Mouse (Mus musculus) ZHBTc4 (cell line): Measurements from ENCODE around the gene Map4.

Source experiments
- DNase-seq: peaks from one replicate; pipeline ENCODE4 v3.0.0-alpha.2; 2011; ENCODE audit warnings: low read depth, low spot score

Gene Map4

DNA sequence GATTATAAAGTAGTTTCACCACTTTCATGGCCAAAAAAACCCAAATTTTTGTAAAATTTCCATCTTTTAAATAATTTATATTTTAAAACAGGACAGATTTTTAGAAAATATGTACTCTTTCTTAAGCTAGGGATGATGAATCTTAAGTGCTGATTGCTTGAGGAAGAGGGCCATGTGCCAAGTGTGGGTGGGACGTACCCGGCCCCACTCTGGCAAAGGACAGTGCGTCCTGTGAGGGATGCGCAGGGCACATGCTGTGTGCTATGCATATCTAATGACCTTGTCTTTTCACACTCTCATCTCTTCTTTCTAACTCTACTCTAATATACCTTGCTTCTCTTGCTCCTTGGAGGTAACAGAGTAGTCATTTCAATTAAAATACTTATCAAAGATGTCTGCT lies 66.2 kb downstream of the Map4 start:
- no peak for DNase-seq

DNA sequence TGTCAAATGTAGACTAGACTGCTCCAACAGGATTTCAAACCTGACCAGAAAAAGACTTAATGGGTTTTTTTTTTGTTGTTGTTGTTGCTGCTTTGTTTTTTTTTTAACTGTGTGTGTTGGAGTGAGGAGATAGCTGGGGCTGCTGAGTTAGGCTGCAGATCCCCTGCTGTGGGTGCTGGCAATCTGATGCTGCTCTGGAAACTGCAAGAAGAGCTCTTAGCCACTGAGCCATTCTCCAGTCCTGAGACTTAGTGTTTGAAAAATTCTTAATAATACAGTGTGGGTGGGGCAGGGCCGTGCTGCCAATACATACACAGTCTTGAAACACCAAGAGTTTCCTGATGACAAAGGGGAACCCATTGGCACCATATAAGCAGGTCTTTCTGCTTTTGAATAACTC lies 70.7 kb downstream of the Map4 start:
- DNase-seq, result no peak

- no peak for DNase-seq
Measured at GRCm38 (mm10) chr9:110002413-110002812, 71.2 kb downstream of the Map4 start.

DNA sequence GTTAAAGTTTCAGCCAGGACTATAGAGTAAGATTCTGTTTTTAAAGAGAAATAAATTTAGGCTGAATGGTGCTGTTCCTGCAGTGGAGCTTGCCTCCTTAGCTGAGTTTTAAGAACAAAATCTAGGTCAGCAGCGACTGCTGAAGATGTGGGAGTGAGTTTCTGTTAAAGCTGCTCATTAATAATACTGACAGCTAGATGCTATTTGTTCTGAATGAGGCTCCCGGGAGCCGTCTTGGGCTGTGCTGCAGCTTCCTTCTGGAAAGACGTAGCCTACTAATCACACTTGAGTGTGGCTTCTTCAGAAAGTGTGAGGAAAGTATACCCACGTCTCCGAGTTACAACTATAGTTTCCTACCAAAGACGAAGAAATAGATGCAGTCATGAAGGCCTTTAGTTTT lies 88.0 kb downstream of the Map4 start:
- DNase-seq, result no peak

DNA sequence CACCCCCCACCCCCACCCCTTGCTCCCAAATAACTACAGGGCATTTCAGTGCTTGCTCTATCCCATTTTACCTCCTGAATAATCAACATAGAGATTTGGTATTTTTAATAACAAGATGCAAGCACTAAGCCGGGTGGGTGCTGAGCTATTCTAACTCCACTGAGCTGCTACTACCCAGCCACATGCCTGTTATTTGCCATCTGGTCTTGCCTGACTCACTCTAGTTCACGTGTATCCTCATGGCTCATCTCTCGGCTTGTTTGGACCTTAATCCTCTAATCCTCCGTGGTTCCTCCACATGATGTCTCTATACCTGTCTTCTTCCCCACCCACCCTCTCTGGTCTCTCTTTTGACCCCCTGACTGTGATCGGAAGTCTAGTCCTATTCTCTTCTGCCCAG lies 89.1 kb downstream of the Map4 start:
- no peak for DNase-seq

DNA sequence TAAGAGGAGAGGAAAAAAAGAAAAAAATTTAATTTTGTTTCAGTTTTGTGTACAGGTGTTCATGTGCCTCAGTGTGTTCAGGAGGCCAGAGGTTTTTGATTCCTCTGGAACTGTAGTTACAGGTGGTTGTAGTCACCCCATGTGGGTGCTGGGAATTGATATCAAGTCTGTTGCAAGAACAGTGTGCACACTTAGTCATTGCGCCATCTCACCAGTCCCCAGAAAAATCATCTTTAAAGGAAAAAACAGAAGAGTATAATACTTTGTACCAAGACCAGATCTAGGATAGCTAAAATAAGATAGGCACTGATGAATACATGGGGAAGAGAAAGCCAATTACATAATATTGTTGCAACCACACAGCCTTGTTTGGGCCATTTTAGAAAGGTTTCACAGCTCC lies 90.2 kb downstream of the Map4 start:
- DNase-seq, result no peak

GRCm38 (mm10) chr9:110022151-110022550 lies 90.9 kb downstream of the Map4 start:
- DNase-seq, result no peak

DNA sequence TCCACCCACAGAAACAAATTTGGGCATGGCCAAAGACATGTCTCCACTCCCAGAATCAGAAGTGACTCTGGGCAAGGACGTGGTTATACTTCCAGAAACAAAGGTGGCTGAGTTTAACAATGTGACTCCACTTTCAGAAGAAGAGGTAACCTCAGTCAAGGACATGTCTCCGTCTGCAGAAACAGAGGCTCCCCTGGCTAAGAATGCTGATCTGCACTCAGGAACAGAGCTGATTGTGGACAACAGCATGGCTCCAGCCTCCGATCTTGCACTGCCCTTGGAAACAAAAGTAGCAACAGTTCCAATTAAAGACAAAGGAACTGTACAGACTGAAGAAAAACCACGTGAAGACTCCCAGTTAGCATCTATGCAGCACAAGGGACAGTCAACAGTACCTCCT lies 103.8 kb downstream of the Map4 start:
- DNase-seq, result peak; percentile 78

GRCm38 (mm10) chr9:110037895-110038294 lies 106.6 kb downstream of the Map4 start:
- no peak for DNase-seq

DNA sequence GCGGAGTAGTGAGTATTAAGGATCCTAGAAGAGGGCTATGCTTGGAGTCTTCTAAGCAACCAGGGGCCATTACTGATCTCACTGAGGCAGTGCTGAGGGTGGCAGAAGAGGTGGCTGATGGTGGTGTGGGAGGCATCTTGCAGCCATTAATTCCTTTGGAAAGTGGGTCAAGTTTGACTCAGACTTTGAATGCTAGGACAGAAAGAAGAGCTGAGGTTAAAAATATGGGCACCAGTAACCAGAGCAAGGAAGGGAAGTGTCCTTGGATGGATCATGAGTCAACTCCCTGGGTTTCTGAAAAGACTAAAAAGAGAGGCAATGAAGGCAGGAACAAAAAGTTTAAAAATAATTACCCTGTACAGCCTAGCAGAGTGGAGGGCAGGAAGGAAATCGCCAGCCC lies 107.2 kb downstream of the Map4 start:
- DNase-seq, result no peak

DNA sequence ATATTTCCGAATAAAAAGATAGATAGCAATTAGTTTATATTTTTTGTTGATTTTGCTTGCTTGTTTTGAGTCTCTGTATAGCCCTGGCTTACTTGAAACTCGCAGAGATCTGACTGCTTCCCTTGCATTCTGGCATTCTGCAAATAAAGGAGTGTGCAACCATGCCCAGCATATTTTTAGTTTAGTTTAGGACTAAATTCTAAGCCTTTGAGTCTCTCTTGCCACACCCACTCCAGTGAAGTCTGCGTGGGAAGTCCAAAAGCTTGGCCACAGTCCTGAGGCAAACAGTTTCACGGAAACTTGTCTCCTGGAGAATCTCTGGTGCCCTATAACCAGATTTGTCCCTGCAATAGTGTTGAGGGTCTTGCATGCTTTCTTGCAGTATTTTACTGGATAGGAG lies 113.1 kb downstream of the Map4 start:
- no peak for DNase-seq

DNA sequence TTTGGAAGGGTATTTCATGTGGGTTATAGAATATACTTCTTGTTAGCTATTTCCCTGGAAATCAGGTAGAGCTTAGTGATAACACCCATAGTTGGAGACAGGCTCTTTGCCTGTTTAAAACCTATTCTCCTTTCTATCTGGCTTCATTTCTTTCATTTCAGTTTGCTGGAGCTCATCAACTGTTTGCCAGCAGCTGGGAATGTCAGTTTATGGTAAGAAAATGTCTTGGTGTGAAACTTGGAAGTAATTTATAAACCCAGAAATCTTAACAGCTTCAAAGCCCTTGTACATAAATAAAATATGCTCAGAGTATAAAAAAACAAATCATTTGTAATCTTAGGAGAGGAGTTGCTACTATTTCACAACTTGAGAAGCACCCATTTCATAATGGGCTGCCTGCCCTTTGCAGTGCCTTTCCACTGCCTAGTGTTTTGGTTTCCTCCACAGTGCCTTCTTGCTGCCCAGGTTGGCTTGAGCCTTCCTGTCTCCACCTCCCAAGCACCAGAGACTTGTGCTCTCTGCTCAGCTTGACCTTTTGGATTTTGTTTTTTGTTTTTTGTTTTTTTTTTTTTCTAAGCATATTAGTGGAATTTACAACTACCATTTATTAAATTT lies 114.6 kb downstream of the Map4 start:
- DNase-seq, result no peak

DNA sequence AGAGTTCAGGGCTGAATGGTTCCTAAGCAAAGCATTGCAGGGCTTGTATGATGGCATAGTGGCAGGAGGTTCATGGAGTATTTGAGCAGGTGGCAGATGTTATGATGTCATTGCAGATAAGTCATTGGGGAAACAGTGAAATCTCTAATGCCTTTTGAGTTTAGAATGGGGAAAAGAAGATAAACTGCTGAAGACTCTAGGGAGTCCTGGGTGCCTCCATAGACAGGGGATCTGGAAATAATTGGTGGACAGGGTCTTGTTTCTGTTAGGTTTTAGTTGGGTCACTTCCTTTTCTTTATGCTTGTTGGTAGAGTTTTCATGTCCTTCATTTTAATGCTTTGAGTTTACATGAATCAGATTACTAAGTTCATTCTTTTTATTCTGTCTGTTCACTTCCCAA lies 116.0 kb downstream of the Map4 start:
- no peak for DNase-seq

DNA sequence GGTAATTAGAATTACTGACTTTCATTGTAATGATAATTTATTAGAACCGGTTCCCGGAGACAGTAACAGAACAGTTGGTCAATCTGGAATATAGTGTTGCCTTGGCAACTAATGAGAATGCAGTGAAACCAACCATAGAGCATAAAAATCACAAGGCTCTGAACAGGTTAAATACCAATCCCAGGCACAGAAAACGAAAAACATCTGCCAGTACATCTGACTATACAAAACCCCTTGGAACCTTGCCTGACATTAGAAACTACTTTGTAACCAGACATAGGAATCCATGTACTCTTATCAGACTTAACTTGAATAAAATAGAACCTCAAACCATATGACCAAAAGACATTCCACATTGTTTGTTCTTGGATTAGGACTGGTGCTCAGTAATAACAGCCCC lies 116.6 kb downstream of the Map4 start:
- no peak for DNase-seq

DNA sequence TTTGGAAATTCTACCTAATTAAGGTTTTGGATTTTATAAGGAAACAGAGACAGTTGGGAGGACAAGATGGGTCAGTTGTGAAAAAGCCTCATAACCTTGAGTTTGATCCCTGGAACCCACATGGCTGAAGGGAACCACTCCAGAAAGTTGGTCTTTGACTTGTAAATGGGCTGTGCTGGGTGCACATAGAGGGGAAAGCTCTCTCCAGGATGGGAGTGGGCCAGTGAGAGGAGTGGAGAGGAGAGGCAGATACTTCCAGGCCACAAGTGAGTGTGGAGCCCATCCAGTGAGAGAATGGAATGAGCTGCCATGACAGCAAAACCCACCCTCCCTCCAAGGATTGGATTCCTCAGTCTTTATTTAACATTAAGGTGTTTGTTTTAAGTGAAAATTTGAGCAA lies 119.9 kb downstream of the Map4 start:
- DNase-seq, result peak; percentile 72

- peak; percentile 51 for DNase-seq
Measured at GRCm38 (mm10) chr9:110051869-110052661, 120.8 kb downstream of the Map4 start.

DNA sequence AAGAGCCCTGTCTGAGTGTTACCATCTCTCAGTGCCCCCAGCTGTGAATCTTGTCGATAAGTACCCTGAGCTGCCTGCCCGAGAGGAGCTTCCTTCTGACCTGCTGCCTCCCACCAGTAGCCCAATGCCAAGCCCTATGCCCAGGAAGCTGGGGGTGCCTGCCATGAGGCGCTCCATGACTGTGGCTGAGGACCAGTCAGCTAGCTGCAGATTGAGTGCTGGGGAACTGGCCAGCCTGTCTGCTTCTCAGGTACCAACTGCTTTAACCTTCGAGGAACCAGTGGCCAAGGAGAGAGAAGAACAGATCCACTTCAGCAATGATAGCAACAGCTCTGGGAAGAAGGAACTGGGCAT lies 121.7 kb downstream of the Map4 start:
- DNase-seq, result no peak

DNA sequence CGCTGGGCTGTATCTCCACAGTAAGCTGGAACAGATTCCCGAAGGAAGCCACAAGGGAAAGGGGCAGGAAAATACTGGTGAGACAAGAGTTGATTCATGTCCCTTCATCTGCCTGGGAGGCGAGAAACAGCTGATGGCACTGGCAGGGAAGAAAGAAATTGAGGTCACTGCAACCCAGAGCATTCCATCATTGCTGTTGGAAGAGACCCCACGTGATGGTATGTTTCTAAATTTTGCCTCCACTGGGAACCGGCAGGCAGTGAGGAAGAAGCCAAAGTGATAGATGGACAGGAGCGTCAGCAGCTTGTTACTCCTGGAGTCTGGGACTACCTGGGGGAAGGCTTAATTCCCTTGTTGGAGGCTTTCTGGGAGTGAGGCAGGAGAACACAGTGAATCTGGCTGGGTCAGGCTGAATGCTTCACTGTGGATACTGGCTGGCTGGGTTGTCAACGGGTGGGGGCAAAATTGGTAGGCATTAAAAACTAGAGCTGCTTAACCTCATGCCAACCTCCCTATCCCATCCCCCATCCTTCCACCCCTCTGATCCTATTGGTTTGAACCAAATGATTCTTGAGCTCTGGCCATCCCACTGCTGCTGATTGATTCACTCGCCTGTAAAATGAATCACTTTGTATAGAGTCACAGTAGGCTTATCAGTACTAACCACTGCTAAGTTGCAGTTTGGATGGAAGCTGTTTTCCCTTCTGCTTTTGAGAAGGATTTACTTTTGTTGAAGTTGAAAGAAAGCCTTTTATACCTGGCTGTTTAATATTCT lies 122.2 kb downstream of the Map4 start:
- DNase-seq, result no peak

DNA sequence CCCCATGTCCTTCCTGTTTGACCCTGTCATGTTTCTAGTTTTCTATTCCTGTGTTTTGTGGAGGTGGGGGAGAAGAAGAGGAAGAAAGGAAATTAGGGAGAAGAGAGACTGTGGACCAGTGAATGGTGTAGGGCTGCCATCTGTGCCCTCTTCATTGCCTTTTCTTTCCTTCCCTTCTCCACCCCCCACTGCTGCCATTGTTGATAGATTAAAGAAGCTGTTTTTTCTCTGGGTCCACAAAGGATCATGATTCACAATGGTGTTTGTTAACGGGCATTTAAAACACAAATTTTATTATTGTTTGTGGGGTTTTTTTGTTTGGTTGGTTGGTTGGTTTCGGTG lies 122.8 kb downstream of the Map4 start:
- no peak for DNase-seq

GRCm38 (mm10) chr9:110054781-110055180 lies 123.5 kb downstream of the Map4 start:
- no peak for DNase-seq

DNA sequence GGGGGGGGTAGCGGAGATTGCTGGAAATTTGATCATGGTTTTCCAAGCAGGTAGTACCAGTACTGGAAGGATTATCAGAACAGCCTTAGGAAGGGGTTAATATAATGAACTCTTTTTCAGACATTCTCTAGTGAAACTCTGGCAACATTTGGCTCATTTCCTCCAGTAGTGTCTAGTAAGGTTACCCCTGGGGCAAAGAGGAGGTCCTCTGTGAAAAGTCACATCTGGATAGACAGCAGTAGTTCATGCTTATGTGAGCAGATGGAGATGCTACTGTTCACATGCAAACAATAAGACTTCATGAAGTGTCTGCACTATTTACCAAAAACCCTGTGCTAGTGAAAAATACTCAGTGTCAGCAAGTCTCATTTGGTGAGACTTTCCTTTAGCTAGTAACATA lies 125.9 kb downstream of the Map4 start:
- DNase-seq, result no peak

- DNase-seq, result no peak
Measured at GRCm38 (mm10) chr9:110060761-110061160, 129.5 kb downstream of the Map4 start.

- no peak for DNase-seq
Measured at GRCm38 (mm10) chr9:110062405-110062804, 131.1 kb downstream of the Map4 start.
